Mouse (Mus musculus) gastrocnemius, adult 8-10 months (tissue): ENCODE measurements at regions not wholly inside any gene's neighbourhood (a gene's known extent, or its start where the extent isn't known, plus 50 kb on each side); places are given as distances from the start of the nearest gene placed in this dataset.

Experiments
- DNase-seq, 2 experiments: peaks; one replicate each; pipeline ENCODE4 v3.0.0; 2022; ENCODE audit warnings: low spot score in 2 of 2

GRCm38 (mm10) chr5:132661266-132661665 lies 118.1 kb upstream of the Auts2 start:
- no peak for DNase-seq

GRCm38 (mm10) chr5:132660036-132660435 lies 116.9 kb upstream of the Auts2 start:
- no peak for DNase-seq

- no peak for DNase-seq
These were observed 111.2 kb upstream of the Auts2 start for GRCm38 (mm10) chr5:132654382-132654781.

- peak in 1 of 2 experiments; percentile 50 for DNase-seq
These were observed 110.7 kb upstream of the Auts2 start for GRCm38 (mm10) chr5:132653694-132654300.

- peak in 1 of 2 experiments; percentile 8 for DNase-seq
These were observed 109.1 kb upstream of the Auts2 start for GRCm38 (mm10) chr5:132652201-132652600.

- DNase-seq = no peak
These were observed 106.6 kb upstream of the Auts2 start for GRCm38 (mm10) chr5:132649771-132650170.

- DNase-seq = peak in 1 of 2 experiments; percentile 7
These were observed 105.6 kb upstream of the Auts2 start for GRCm38 (mm10) chr5:132648751-132649150.

GRCm38 (mm10) chr5:132644646-132645172 lies 101.6 kb upstream of the Auts2 start:
- no peak for DNase-seq

GRCm38 (mm10) chr5:132643270-132643669 lies 100.1 kb upstream of the Auts2 start:
- DNase-seq = no peak

GRCm38 (mm10) chr5:132633198-132633884 lies 90.2 kb upstream of the Auts2 start:
- no peak for DNase-seq

GRCm38 (mm10) chr5:132621751-132622150 lies 78.6 kb upstream of the Auts2 start:
- no peak for DNase-seq

GRCm38 (mm10) chr5:132617241-132617640 lies 74.1 kb upstream of the Auts2 start:
- no peak for DNase-seq

- no peak for DNase-seq
These were observed 66.1 kb upstream of the Auts2 start for GRCm38 (mm10) chr5:132609251-132609650.

GRCm38 (mm10) chr5:132606216-132606615 lies 63.1 kb upstream of the Auts2 start:
- DNase-seq = no peak

- DNase-seq = no peak
These were observed 51.7 kb upstream of the Auts2 start for GRCm38 (mm10) chr5:132594796-132595195.
